Mouse (Mus musculus) heart, embryonic 15.5 days (tissue): ENCODE measurements around the gene Tst. TPM values are rescaled to one million over a fixed set of nuclear protein-coding genes. Genes with fewer than 3 reads are reported as not detected.

Source experiments
- ATAC-seq: fragments of 200-750 bp; cut with Nextera tagmentation; replicated peaks from 2 replicates; pipeline ENCODE4 v1.8.0; 2017; ENCODE audit warnings: low read depth, moderate TSS enrichment; ENCODE audit not compliant: insufficient number of reproducible peaks, insufficient read depth, low FRiP score
- H3K27ac ChIP-seq: fragments of 300-500 bp; sonication (generic); 2 replicates; pipeline ENCODE4 v1.5.1; 2015; ENCODE audit warnings: mild to moderate bottlenecking, inconsistent platforms
- H3K27me3 ChIP-seq: fragments of 300-500 bp; sonication (generic); 2 replicates; pipeline ENCODE4 v1.6.1; 2015; ENCODE audit warnings: inconsistent platforms
- H3K36me3 ChIP-seq: fragments of 300-500 bp; sonication (generic); 2 replicates; pipeline ENCODE4 v1.6.1; 2015; ENCODE audit warnings: mild to moderate bottlenecking, inconsistent platforms
- H3K4me1 ChIP-seq: fragments of 300-500 bp; sonication (generic); replicated peaks from 2 replicates; pipeline ENCODE4 v1.6.1; 2015; ENCODE audit warnings: inconsistent platforms
- H3K4me2 ChIP-seq: fragments of 300-500 bp; sonication (generic); 2 replicates; pipeline ENCODE4 v1.6.1; 2015; ENCODE audit warnings: inconsistent platforms, mild to moderate bottlenecking, moderate library complexity
- H3K4me3 ChIP-seq: fragments of 300-500 bp; sonication (generic); 2 replicates; pipeline ENCODE4 v1.5.1; 2015; ENCODE audit warnings: mild to moderate bottlenecking, inconsistent platforms
- H3K9ac ChIP-seq: fragments of 300-500 bp; sonication (generic); 2 replicates; pipeline ENCODE4 v1.6.1; 2015; ENCODE audit warnings: mild to moderate bottlenecking, inconsistent platforms
- H3K9me3 ChIP-seq: fragments of 300-500 bp; sonication (generic); replicated peaks from 2 replicates; pipeline ENCODE4 v1.6.1; 2016; ENCODE audit warnings: inconsistent platforms
- WGBS: fragments of 180-500 bp; shearing (Covaris S2); methylation state at CpG from one replicate; pipeline ENCODE4 v1.1.7; 2015; ENCODE audit warnings: mixed read lengths; 5-methylcytosine and 5-hydroxymethylcytosine counted together
- polyA plus RNA-seq: library from polyadenylated mRNA; unstranded; fragments of >200 nt; fragmentation: Nextera tagmentation; extraction: Ambion mirVana; gene quantifications from 2 replicates; pipeline ENCODE4 v1.2.1, GENCODE M21; 2015

Tst gene
- polyA plus RNA-seq, 1 experiment from 2014 or later: 22.6 TPM

GRCm38 (mm10) chr15:78406293-78406934 is 707 bp upstream of the Tst start, which contains the start of gene Mpst:
TSS of gene Mpst (plus strand) at chr15:78406416.
- WGBS: under 1% methylated on average over 40 of the region's 40 CpGs
- Histone ChIP-seq H3K27ac (peak within 1 kb of the TSS; percentile 96), H3K9me3 (no peaks in the 10 kb centered on the region), H3K4me2 (peak within 1 kb of the TSS; percentile 86), H3K4me1 (peaks cover 65% of the 10 kb centered on the region), H3K4me3 (peak within 1 kb of the TSS; percentile 73), H3K36me3 (no peaks in the 10 kb centered on the region), H3K27me3 (peaks cover 35% of the 10 kb centered on the region), H3K9ac (peak within 1 kb of the TSS; percentile 75)
- peak; percentile 78 for ATAC-seq

DNA sequence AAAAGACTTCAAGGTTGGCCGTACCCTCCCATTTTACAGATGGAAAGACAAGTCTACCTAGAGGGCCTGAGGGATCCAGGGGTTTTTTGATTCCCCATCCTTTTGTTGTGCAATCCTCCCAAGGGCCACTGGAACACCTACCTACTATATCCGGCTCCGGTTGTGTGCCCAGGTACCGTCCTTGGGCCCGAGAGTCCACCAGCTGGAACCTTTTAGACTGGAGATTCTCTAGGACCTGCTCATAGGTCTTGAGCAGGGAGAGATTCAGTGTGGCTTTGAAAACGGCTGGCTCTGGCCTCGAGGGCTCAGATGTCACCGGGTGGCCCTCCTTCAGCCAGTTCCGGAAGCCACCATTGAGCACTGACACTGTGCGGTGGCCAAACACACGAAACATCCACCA is 609 bp downstream of the Tst start:
- ATAC-seq: no peak
- Histone ChIP-seq H3K4me1 (peaks cover 66% of the 10 kb centered on the region), H3K9me3 (no peaks in the 10 kb centered on the region), H3K4me2 (peak overlapping the region; percentile 86), H3K27me3 (peaks cover 22% of the 10 kb centered on the region), H3K9ac (peak overlapping the region; percentile 75), H3K4me3 (peak overlapping the region; percentile 73), H3K27ac (peak overlapping the region; percentile 96; the same call in 1 of the 2 replicates), H3K36me3 (no peaks in the 10 kb centered on the region)
- WGBS: 53% methylated on average over 11 of the region's 11 CpGs

- Histone ChIP-seq H3K9me3 (no peaks in the 10 kb centered on the region), H3K4me1 (peaks cover 61% of the 10 kb centered on the region), H3K27ac (peak overlapping the region; percentile 96), H3K27me3 (peaks cover 10% of the 10 kb centered on the region), H3K4me2 (peak overlapping the region; percentile 86; the same call in 1 of the 2 replicates), H3K4me3 (peak overlapping the region; percentile 73; the same call in 1 of the 2 replicates), H3K36me3 (no peaks in the 10 kb centered on the region; the same call in 1 of the 2 replicates), H3K9ac (peak overlapping the region; percentile 11; the same call in 1 of the 2 replicates)
- WGBS: 37% methylated on average over 1 of the region's 1 CpGs
- ATAC-seq: no peak
These were observed 1.8 kb downstream of the Tst start for GRCm38 (mm10) chr15:78403896-78404295.

- Histone ChIP-seq H3K4me2 (peak overlapping the region; percentile 86), H3K36me3 (no peaks in the 10 kb centered on the region; the same call in 1 of the 2 replicates), H3K27ac (peak overlapping the region; percentile 96), H3K9ac (0 out of 2 replicates have a peak overlapping the region, but pooled peaks have one; percentile 11), H3K27me3 (peaks cover 5% of the 10 kb centered on the region), H3K4me3 (peak overlapping the region; percentile 11; the same call in 1 of the 2 replicates), H3K4me1 (peaks cover 61% of the 10 kb centered on the region), H3K9me3 (no peaks in the 10 kb centered on the region)
- 40% methylated on average over 3 of the region's 3 CpGs for WGBS
- no peak for ATAC-seq
These were observed 2.4 kb downstream of the Tst start for GRCm38 (mm10) chr15:78403301-78403741.

DNA sequence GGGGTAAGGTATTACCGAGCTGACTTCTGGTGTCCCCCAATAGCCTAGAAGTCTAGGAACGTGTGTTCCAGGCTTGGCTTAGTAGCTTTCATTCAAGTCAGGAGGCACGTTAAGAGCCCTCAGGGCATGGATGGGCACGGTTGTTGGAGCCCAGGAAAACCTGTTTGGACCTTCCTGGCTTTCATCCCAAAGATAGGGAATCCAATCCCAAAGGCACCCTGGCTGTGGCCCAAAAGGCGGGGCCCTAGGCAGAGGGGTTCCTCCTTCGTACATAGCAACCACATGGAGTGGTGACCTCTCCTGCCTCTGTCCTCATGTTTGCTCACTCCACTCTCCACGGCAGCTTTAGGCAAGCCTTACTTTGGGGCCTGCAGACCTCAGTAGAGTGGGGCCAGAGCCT is 3.3 kb downstream of the Tst start:
- Histone ChIP-seq H3K9ac (0 out of 2 replicates have a peak overlapping the region, but pooled peaks have one; percentile 5), H3K36me3 (no peaks in the 10 kb centered on the region; the same call in 1 of the 2 replicates), H3K4me3 (no peak overlapping the region), H3K27ac (peak overlapping the region; percentile 96), H3K4me2 (peak overlapping the region; percentile 86; the same call in 1 of the 2 replicates), H3K9me3 (no peaks in the 10 kb centered on the region), H3K4me1 (peaks cover 57% of the 10 kb centered on the region), H3K27me3 (no peaks in the 10 kb centered on the region)
- WGBS: 47% methylated on average over 7 of the region's 7 CpGs
- ATAC-seq: no peak

DNA sequence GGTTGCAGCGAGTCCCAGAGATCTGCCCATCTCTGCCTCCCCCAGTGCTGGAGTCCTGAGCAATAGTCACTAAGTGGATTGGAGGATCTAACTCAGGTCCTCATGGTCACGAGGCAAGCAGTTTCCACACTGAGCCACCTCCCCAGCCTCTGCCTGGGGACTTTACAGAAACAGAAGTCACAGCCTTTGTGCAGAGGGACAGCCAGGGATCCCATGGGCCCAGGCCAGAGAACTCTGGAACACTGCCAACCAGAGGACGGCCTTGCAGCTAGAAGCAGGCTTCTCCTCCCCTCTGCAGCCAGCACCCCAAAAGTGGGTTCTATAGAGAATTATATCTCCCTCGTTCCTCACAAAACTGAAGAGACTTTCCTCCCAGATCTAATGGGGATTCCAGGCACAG is 3.8 kb downstream of the Tst start:
- Histone ChIP-seq H3K36me3 (no peaks in the 10 kb centered on the region; the same call in 1 of the 2 replicates), H3K27me3 (no peaks in the 10 kb centered on the region), H3K4me1 (peaks cover 52% of the 10 kb centered on the region), H3K27ac (peak overlapping the region; percentile 96), H3K9ac (0 out of 2 replicates have a peak overlapping the region, but pooled peaks have one; percentile 5), H3K4me3 (no peak overlapping the region), H3K4me2 (peak overlapping the region; percentile 86; the same call in 1 of the 2 replicates), H3K9me3 (no peaks in the 10 kb centered on the region)
- ATAC-seq: no peak
- WGBS: 35% methylated on average over 4 of the region's 4 CpGs

- H3K27me3 ChIP-seq: no peaks in the 10 kb centered on the region
- ATAC-seq: no peak
- no peaks in the 10 kb centered on the region for H3K9me3 ChIP-seq
- H3K36me3 ChIP-seq: no peaks in the 10 kb centered on the region; the same call in 1 of the 2 replicates
- WGBS: 69% methylated on average over 6 of the region's 6 CpGs
- H3K27ac ChIP-seq: peak overlapping the region; percentile 96
- H3K4me3 ChIP-seq: no peak overlapping the region
- H3K9ac ChIP-seq: no peak overlapping the region
- H3K4me1 ChIP-seq: peaks cover 52% of the 10 kb centered on the region
- H3K4me2 ChIP-seq: no peak overlapping the region
These were observed 4.4 kb downstream of the Tst start for GRCm38 (mm10) chr15:78401345-78401744.

GRCm38 (mm10) chr15:78395478-78395962 is 10.2 kb downstream of the Tst start, which contains the start of gene Tex33:
TSS of gene Tex33 (minus strand) at chr15:78395912.
- H3K4me2 ChIP-seq: no peak within 1 kb of the TSS
- no peaks in the 10 kb centered on the region for H3K27me3 ChIP-seq
- no peaks in the 10 kb centered on the region; the same call in 1 of the 2 replicates for H3K36me3 ChIP-seq
- no peak within 1 kb of the TSS for H3K9ac ChIP-seq
- no peak within 1 kb of the TSS for H3K27ac ChIP-seq
- no peak within 1 kb of the TSS for H3K4me3 ChIP-seq
- no peaks in the 10 kb centered on the region for H3K4me1 ChIP-seq
- WGBS: 75% methylated on average over 8 of the region's 8 CpGs
- H3K9me3 ChIP-seq: no peaks in the 10 kb centered on the region
- no peak for ATAC-seq

GRCm38 (mm10) chr15:78390855-78391254 is 14.9 kb downstream of the Tst start:
- Histone ChIP-seq H3K4me2 (no peak overlapping the region), H3K27ac (no peak overlapping the region), H3K9ac (no peak overlapping the region), H3K36me3 (no peaks in the 10 kb centered on the region), H3K9me3 (no peaks in the 10 kb centered on the region), H3K4me3 (no peak overlapping the region), H3K4me1 (no peaks in the 10 kb centered on the region), H3K27me3 (0 out of 2 replicates have a peak, but pooled peaks cover 3% of the 10 kb centered on the region)
- WGBS: 75% methylated on average over 3 of the region's 3 CpGs
- no peak for ATAC-seq

- H3K4me2 ChIP-seq: no peak overlapping the region
- 85% methylated on average over 1 of the region's 1 CpGs for WGBS
- H3K27me3 ChIP-seq: 0 out of 2 replicates have a peak, but pooled peaks cover 3% of the 10 kb centered on the region
- H3K4me3 ChIP-seq: no peak overlapping the region
- H3K4me1 ChIP-seq: peaks cover 9% of the 10 kb centered on the region
- no peak for ATAC-seq
- no peak overlapping the region for H3K9ac ChIP-seq
- H3K27ac ChIP-seq: no peak overlapping the region
- H3K36me3 ChIP-seq: no peaks in the 10 kb centered on the region
- no peaks in the 10 kb centered on the region for H3K9me3 ChIP-seq
These were observed 20.1 kb downstream of the Tst start for GRCm38 (mm10) chr15:78385564-78385963.

DNA sequence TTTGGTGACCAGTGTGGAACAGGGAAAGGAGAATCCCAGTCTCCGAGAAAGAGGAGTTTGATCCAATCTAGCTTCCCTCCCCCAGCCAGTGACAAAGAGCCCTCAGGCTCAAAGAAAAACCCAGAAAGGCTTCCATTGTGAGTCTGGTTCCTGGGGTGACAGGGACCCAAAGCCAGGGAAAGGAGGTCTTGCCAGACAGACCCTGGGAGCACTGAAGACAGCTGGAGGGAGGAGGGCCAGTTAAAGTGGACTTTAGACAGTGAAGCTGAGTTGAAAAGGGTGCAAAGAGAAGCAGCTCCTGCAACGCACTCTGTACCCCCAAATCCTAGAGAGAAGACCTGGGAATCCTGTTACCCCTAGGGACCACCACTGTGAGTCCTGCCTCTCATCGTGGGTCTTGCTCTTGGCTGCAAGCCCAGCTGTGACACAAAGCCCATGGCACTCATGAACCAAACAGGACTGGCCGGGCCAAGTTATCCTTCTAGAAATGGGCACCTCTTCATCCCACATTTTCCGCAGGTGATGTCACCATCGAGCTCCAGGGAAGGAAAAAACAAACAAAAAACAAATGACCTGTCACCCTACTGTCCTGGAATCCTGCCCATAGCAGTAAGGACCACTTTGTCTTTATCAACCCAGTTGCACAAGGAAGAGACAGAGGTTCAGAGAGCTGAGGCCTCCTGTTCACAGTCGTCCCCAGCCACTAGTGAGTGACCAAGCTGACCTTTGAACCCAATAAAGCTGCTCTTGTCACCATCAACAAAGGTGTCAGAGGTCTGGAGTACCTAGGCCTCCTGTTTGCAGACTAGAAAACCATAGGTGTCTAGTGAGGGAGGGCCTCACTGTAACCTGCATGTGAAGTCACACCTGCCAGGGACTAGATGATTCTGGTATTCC is 21.2 kb downstream of the Tst start:
- no peak for ATAC-seq
- H3K9ac ChIP-seq: no peak overlapping the region
- H3K4me3 ChIP-seq: no peak overlapping the region
- H3K27me3 ChIP-seq: 0 out of 2 replicates have a peak, but pooled peaks cover 3% of the 10 kb centered on the region
- H3K9me3 ChIP-seq: no peaks in the 10 kb centered on the region
- no peaks in the 10 kb centered on the region for H3K36me3 ChIP-seq
- 52% methylated on average over 7 of the region's 7 CpGs for WGBS
- H3K27ac ChIP-seq: peak overlapping the region; percentile 34
- H3K4me1 ChIP-seq: peaks cover 9% of the 10 kb centered on the region
- H3K4me2 ChIP-seq: no peak overlapping the region
